Mouse (Mus musculus): ENCODE measurements around the gene Riox2. TPM values are rescaled to one million over a fixed set of nuclear protein-coding genes. Genes with fewer than 3 reads are reported as not detected.

Gene Riox2
- polyA plus RNA-seq (2015; fragmentation: Illumina TruSeq; extraction: RNeasy Lipid Tissue Mini Kit (QIAGEN cat#74804); ENCODE audit: low read depth, low replicate concordance) = 14.5 TPM

DNA sequence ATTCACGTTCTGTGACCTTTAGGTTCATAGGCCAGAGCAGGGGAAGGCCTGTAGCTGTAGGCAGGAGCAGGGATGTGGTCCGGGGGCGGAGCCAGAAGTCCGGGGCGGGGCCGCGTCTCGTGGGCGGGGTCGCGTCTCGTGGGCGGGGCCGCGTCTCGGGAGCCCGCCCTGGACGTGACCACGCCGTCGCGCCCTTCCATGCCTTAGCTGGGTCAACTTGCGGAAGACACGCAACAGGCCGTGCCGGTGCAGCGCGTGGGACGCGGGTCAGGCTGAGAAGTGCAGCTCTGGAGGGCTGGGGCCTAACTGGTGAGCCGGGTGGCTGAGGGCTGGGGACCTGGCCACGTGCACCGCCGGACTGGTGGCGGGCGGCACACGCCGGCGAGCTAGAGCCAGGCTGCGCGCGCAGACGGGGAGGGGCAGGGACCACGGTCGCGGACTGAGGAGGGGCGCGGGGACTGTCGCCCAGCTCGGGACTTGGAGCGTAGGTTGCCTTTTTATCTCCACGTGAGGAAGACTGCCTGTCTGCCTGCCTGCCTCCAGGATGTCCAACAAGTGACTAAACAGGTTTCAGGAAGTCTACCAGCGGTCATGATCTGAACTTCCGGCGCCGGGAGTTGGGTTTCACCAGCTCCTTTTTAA lies at the start of gene Riox2:
Riox2 (plus strand) TSS at position 139 of the 642 bp plus-strand sequence.

Other genes with a start within 250 kb of the Riox2 start
- gene Olfr201, start 199.1 kb upstream of the Riox2 start, polyA plus RNA-seq (2015; fragmentation: Illumina TruSeq; extraction: RNeasy Lipid Tissue Mini Kit (QIAGEN cat#74804); ENCODE audit: low read depth, low replicate concordance) = not detected
- gene Olfr202, start 185.0 kb upstream of the Riox2 start, polyA plus RNA-seq (2015; fragmentation: Illumina TruSeq; extraction: RNeasy Lipid Tissue Mini Kit (QIAGEN cat#74804); ENCODE audit: low read depth, low replicate concordance) = not detected
- gene Olfr203, start 172.9 kb upstream of the Riox2 start, polyA plus RNA-seq (2015; fragmentation: Illumina TruSeq; extraction: RNeasy Lipid Tissue Mini Kit (QIAGEN cat#74804); ENCODE audit: low read depth, low replicate concordance) = not detected
- not detected for gene Olfr204, start 153.5 kb upstream of the Riox2 start, polyA plus RNA-seq (2015; fragmentation: Illumina TruSeq; extraction: RNeasy Lipid Tissue Mini Kit (QIAGEN cat#74804); ENCODE audit: low read depth, low replicate concordance)
- not detected for gene Olfr205, start 140.6 kb upstream of the Riox2 start, polyA plus RNA-seq (2015; fragmentation: Illumina TruSeq; extraction: RNeasy Lipid Tissue Mini Kit (QIAGEN cat#74804); ENCODE audit: low read depth, low replicate concordance)
- gene Olfr206, start 122.5 kb upstream of the Riox2 start, polyA plus RNA-seq (2015; fragmentation: Illumina TruSeq; extraction: RNeasy Lipid Tissue Mini Kit (QIAGEN cat#74804); ENCODE audit: low read depth, low replicate concordance) = not detected
- not detected for gene Olfr209, start 107.8 kb upstream of the Riox2 start, polyA plus RNA-seq (2015; fragmentation: Illumina TruSeq; extraction: RNeasy Lipid Tissue Mini Kit (QIAGEN cat#74804); ENCODE audit: low read depth, low replicate concordance)
- not detected for gene Gabrr3, start 64.4 kb upstream of the Riox2 start, polyA plus RNA-seq (2015; fragmentation: Illumina TruSeq; extraction: RNeasy Lipid Tissue Mini Kit (QIAGEN cat#74804); ENCODE audit: low read depth, low replicate concordance)
- 4.4 TPM for gene Crybg3, start 129.2 kb downstream of the Riox2 start, polyA plus RNA-seq (2015; fragmentation: Illumina TruSeq; extraction: RNeasy Lipid Tissue Mini Kit (QIAGEN cat#74804); ENCODE audit: low read depth, low replicate concordance)
- gene Arl6, start 167.6 kb downstream of the Riox2 start, polyA plus RNA-seq (2015; fragmentation: Illumina TruSeq; extraction: RNeasy Lipid Tissue Mini Kit (QIAGEN cat#74804); ENCODE audit: low read depth, low replicate concordance) = 52.2 TPM